Mouse (Mus musculus) forebrain, embryonic 14.5 days (tissue): Measurements from ENCODE around the gene Apbb2. TPM values are rescaled to one million over a fixed set of nuclear protein-coding genes. Genes with fewer than 3 reads are reported as not detected.

ENCODE experiments used
- ATAC-seq: fragments of 200-750 bp; cut with Nextera tagmentation; 2 replicates; pipeline ENCODE4 v1.8.0; 2017; ENCODE audit warnings: mild to moderate bottlenecking, moderate library complexity
- DNase-seq: peaks from one replicate; pipeline ENCODE4 v3.0.0-alpha.2; 2015; ENCODE audit warnings: low spot score
- H3K27ac ChIP-seq: fragments of 300-500 bp; sonication (generic); 2 replicates; pipeline ENCODE4 v1.5.1; 2014; ENCODE audit warnings: low read depth, mild to moderate bottlenecking, control low read depth, low read length, moderate library complexity
- H3K27me3 ChIP-seq: fragments of 300-500 bp; sonication (generic); replicated peaks from 2 replicates; pipeline ENCODE4 v1.6.1; 2014; ENCODE audit warnings: low read length, control low read depth, mixed read lengths; ENCODE audit not compliant: control insufficient read depth, insufficient read depth
- H3K36me3 ChIP-seq: fragments of 300-500 bp; sonication (generic); 2 replicates; pipeline ENCODE4 v1.6.1; 2014; ENCODE audit warnings: low read length, control low read depth; ENCODE audit not compliant: control insufficient read depth, insufficient read depth
- H3K4me1 ChIP-seq: fragments of 300-500 bp; sonication (generic); 2 replicates; pipeline ENCODE4 v1.6.1; 2014; ENCODE audit warnings: antibody characterized with exemption, low read length, control low read depth; ENCODE audit not compliant: control insufficient read depth, insufficient read depth
- H3K4me2 ChIP-seq: fragments of 300-500 bp; sonication (generic); 2 replicates; pipeline ENCODE4 v1.6.1; 2014; ENCODE audit warnings: mild to moderate bottlenecking, control low read depth, low read length
- H3K4me3 ChIP-seq: fragments of 300-500 bp; sonication (generic); 2 replicates; pipeline ENCODE4 v1.5.1; 2014; ENCODE audit warnings: low read depth, low read length, control low read depth
- H3K9ac ChIP-seq: fragments of 300-500 bp; sonication (generic); 2 replicates; pipeline ENCODE4 v1.6.1; 2014; ENCODE audit warnings: mild to moderate bottlenecking, low read length, control low read depth, moderate library complexity
- H3K9me3 ChIP-seq: fragments of 300-500 bp; sonication (generic); replicated peaks from 2 replicates; pipeline ENCODE4 v1.6.1; 2016; ENCODE audit warnings: low read length, control low read depth, mixed read lengths; ENCODE audit not compliant: control insufficient read depth
- WGBS: fragments of 180-500 bp; shearing (Covaris S2); extraction: QIAGEN DNeasy Blood & Tissue Kit; methylation state at CpG from one replicate; pipeline ENCODE4 v1.1.7; 2014; 5-methylcytosine and 5-hydroxymethylcytosine counted together
- polyA plus RNA-seq: library from polyadenylated mRNA; unstranded; fragments of >200 nt; fragmentation: Nextera tagmentation; extraction: Ambion mirVana; gene quantifications from 2 replicates; pipeline ENCODE4 v1.2.1, GENCODE M21; 2014

The Apbb2 gene
- polyA plus RNA-seq, 1 experiment from 2014 or later, result 60.6 TPM

- H3K4me3 ChIP-seq, result no peak overlapping the region
- no peak overlapping the region for H3K4me2 ChIP-seq
- no peak overlapping the region for H3K27ac ChIP-seq
- H3K27me3 ChIP-seq, result no peaks in the 10 kb centered on the region
- no peak for DNase-seq
- no peak overlapping the region for H3K9ac ChIP-seq
- H3K36me3 ChIP-seq, result no peaks in the 10 kb centered on the region
- H3K4me1 ChIP-seq, result no peaks in the 10 kb centered on the region
- WGBS, result 97% methylated on average over 5 of the region's 5 CpGs
- no peaks in the 10 kb centered on the region for H3K9me3 ChIP-seq
- no peak for ATAC-seq
Measured at GRCm38 (mm10) chr5:66398530-66399263, 219.9 kb downstream of the Apbb2 start.

GRCm38 (mm10) chr5:66393767-66394446, 224.7 kb downstream of the Apbb2 start:
- ATAC-seq, result peak; percentile 78
- H3K4me3 ChIP-seq, result no peak overlapping the region
- no peak overlapping the region for H3K4me2 ChIP-seq
- 75% methylated on average over 10 of the region's 10 CpGs for WGBS
- H3K4me1 ChIP-seq, result no peaks in the 10 kb centered on the region
- H3K9ac ChIP-seq, result no peak overlapping the region
- H3K36me3 ChIP-seq, result no peaks in the 10 kb centered on the region
- no peaks in the 10 kb centered on the region for H3K27me3 ChIP-seq
- DNase-seq, result peak; percentile 55
- H3K9me3 ChIP-seq, result no peaks in the 10 kb centered on the region
- peak overlapping the region; percentile 18; the same call in 1 of the 2 replicates for H3K27ac ChIP-seq

- Histone ChIP-seq H3K36me3 (no peaks in the 10 kb centered on the region), H3K27ac (no peak overlapping the region), H3K4me2 (no peak overlapping the region), H3K9ac (no peak overlapping the region), H3K4me3 (no peak overlapping the region), H3K4me1 (no peaks in the 10 kb centered on the region), H3K27me3 (no peaks in the 10 kb centered on the region), H3K9me3 (no peaks in the 10 kb centered on the region)
- DNase-seq (no peak), ATAC-seq (peak; percentile 33; the same call in 1 of the 2 replicates)
- WGBS, result 67% methylated on average over 18 of the region's 18 CpGs
Measured at GRCm38 (mm10) chr5:66392861-66393529, 225.6 kb downstream of the Apbb2 start.

GRCm38 (mm10) chr5:66391771-66392170, 226.8 kb downstream of the Apbb2 start:
- Histone ChIP-seq H3K27me3 (no peaks in the 10 kb centered on the region), H3K27ac (no peak overlapping the region), H3K36me3 (no peaks in the 10 kb centered on the region), H3K4me3 (no peak overlapping the region), H3K4me2 (no peak overlapping the region), H3K4me1 (peaks cover 3% of the 10 kb centered on the region; the same call in 1 of the 2 replicates), H3K9me3 (no peaks in the 10 kb centered on the region), H3K9ac (no peak overlapping the region)
- DNase-seq, result no peak
- no peak for ATAC-seq
- WGBS, result 61% methylated on average over 11 of the region's 11 CpGs

GRCm38 (mm10) chr5:66391299-66391698, 227.3 kb downstream of the Apbb2 start:
- Histone ChIP-seq H3K36me3 (no peaks in the 10 kb centered on the region), H3K27ac (no peak overlapping the region), H3K9ac (no peak overlapping the region), H3K4me3 (no peak overlapping the region), H3K4me1 (peaks cover 3% of the 10 kb centered on the region; the same call in 1 of the 2 replicates), H3K27me3 (no peaks in the 10 kb centered on the region), H3K9me3 (no peaks in the 10 kb centered on the region), H3K4me2 (no peak overlapping the region)
- DNase-seq, result no peak
- WGBS, result 43% methylated on average over 5 of the region's 5 CpGs
- ATAC-seq, result no peak

- Histone ChIP-seq H3K9me3 (no peaks in the 10 kb centered on the region), H3K4me3 (no peak overlapping the region), H3K9ac (no peak overlapping the region), H3K27ac (no peak overlapping the region), H3K4me1 (peaks cover 3% of the 10 kb centered on the region; the same call in 1 of the 2 replicates), H3K36me3 (no peaks in the 10 kb centered on the region), H3K4me2 (no peak overlapping the region), H3K27me3 (no peaks in the 10 kb centered on the region)
- 82% methylated on average over 6 of the region's 6 CpGs for WGBS
- ATAC-seq (no peak), DNase-seq (no peak)
Measured at GRCm38 (mm10) chr5:66390567-66390966, 228.0 kb downstream of the Apbb2 start.

GRCm38 (mm10) chr5:66387481-66387880, 231.1 kb downstream of the Apbb2 start:
- no peak; the same call in 1 of the 2 replicates for ATAC-seq
- no peak overlapping the region for H3K27ac ChIP-seq

GRCm38 (mm10) chr5:66385636-66386035, 232.9 kb downstream of the Apbb2 start:
- ATAC-seq (no peak), DNase-seq (peak; percentile 61)
- H3K36me3 ChIP-seq, result no peaks in the 10 kb centered on the region
- H3K4me2 ChIP-seq, result no peak overlapping the region
- no peaks in the 10 kb centered on the region for H3K9me3 ChIP-seq
- no peak overlapping the region for H3K4me3 ChIP-seq
- H3K9ac ChIP-seq, result no peak overlapping the region
- H3K27ac ChIP-seq, result no peak overlapping the region
- H3K27me3 ChIP-seq, result no peaks in the 10 kb centered on the region
- WGBS, result 47% methylated on average over 3 of the region's 3 CpGs
- peaks cover 3% of the 10 kb centered on the region; the same call in 1 of the 2 replicates for H3K4me1 ChIP-seq

More at GRCm38 (mm10) chr5:66387481-66387880, 231.1 kb downstream of the Apbb2 start:
- Histone ChIP-seq H3K4me3 (no peak overlapping the region), H3K4me1 (peaks cover 3% of the 10 kb centered on the region; the same call in 1 of the 2 replicates), H3K9me3 (no peaks in the 10 kb centered on the region), H3K27me3 (no peaks in the 10 kb centered on the region), H3K36me3 (no peaks in the 10 kb centered on the region), H3K4me2 (no peak overlapping the region), H3K9ac (0 out of 2 replicates have a peak overlapping the region, but pooled peaks have one; percentile 13)
- WGBS, result 62% methylated on average over 8 of the region's 8 CpGs
- peak; percentile 81 for DNase-seq
